Mouse (Mus musculus) limb, embryonic 15.5 days (tissue): ENCODE measurements around the gene Brap. TPM values are rescaled to one million over a fixed set of nuclear protein-coding genes. Genes with fewer than 3 reads are reported as not detected.
"Not testable (repeated sequence)": the region's sequence is repeated elsewhere in the genome, so short reads cannot be mapped to it uniquely, and the experiment has no call there.

Experiments
- ATAC-seq: fragments of 200-750 bp; cut with Nextera tagmentation; 2 replicates; pipeline ENCODE4 v1.8.0; 2017; ENCODE audit warnings: low read depth, moderate TSS enrichment; ENCODE audit not compliant: insufficient number of reproducible peaks, low FRiP score, low TSS enrichment
- H3K27ac ChIP-seq: fragments of 300-500 bp; sonication (generic); 2 replicates; pipeline ENCODE4 v1.5.1; 2015; ENCODE audit warnings: moderate library complexity, mild to moderate bottlenecking, inconsistent platforms
- H3K27me3 ChIP-seq: fragments of 300-500 bp; sonication (generic); 2 replicates; pipeline ENCODE4 v1.6.1; 2015; ENCODE audit warnings: inconsistent platforms
- H3K36me3 ChIP-seq: fragments of 300-500 bp; sonication (generic); 2 replicates; pipeline ENCODE4 v1.6.1; 2015; ENCODE audit warnings: inconsistent platforms
- H3K4me1 ChIP-seq: fragments of 300-500 bp; sonication (generic); 2 replicates; pipeline ENCODE4 v1.6.1; 2015; ENCODE audit warnings: inconsistent platforms
- H3K4me2 ChIP-seq: fragments of 300-500 bp; sonication (generic); 2 replicates; pipeline ENCODE4 v1.6.1; 2015; ENCODE audit warnings: mild to moderate bottlenecking, inconsistent platforms
- H3K4me3 ChIP-seq: fragments of 300-500 bp; sonication (generic); 2 replicates; pipeline ENCODE4 v1.5.1; 2015; ENCODE audit warnings: mild to moderate bottlenecking, inconsistent platforms
- H3K9ac ChIP-seq: fragments of 300-500 bp; sonication (generic); 2 replicates; pipeline ENCODE4 v1.6.1; 2015; ENCODE audit warnings: inconsistent platforms
- H3K9me3 ChIP-seq: fragments of 300-500 bp; sonication (generic); 2 replicates; pipeline ENCODE4 v1.6.1; 2016; ENCODE audit warnings: inconsistent platforms
- WGBS: fragments of 180-500 bp; shearing (Covaris S2); methylation state at CpG from one replicate; pipeline ENCODE4 v1.1.7; 2015; 5-methylcytosine and 5-hydroxymethylcytosine counted together
- polyA plus RNA-seq: library from polyadenylated mRNA; unstranded; fragments of >200 nt; fragmentation: Nextera tagmentation; extraction: Ambion mirVana; gene quantifications from 2 replicates; pipeline ENCODE4 v1.2.1, GENCODE M21; 2015

Brap gene
- 43.9 and 46.4 TPM in 2 replicates for polyA plus RNA-seq

DNA sequence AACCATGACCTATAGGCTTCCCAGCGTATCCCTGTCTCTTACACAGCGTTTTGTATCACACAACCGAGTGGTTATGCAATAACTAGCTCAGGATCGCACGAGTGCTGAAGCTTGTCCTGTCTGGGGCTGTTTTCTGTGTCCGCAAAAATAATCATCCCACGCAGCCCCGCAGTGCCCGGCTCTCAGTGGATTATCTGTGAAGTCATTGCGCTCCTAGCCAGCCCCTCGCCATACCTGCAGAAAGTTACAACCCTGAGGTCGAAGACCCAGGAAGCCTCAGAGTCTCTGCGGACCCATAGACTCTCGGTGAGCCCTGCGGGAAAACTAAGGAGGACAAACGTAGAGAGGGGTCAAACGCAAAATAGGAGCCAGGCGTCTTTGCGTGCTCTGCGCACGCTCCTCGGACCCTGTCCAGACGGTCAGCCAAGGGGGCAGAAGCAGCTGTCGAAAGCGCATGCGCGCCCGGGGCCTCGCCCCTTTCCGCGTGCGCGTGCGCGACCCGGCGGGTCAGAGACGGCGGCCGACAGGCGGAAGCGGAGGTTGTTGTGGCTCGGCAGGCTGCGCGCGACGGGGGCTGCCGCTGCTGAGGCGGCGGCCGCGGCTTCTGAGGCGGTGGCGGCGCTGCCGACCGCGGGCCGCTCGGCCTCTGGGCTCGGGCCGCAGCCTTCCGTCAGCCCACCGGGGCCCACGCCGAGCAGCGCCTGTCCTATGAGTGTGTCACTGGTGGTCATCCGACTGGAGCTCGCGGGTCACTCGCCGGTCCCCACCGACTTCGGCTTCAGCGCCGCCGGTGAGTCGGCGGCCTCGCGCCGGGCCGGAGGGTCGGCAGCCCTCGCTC lies at the start of gene Brap, which contains the start of gene Acad10:
TSS of gene Brap (plus strand) at position 505 of the 838 bp plus-strand sequence.
TSS of gene Acad10 (minus strand) at position 456 of the 838 bp plus-strand sequence.
- peak within 1 kb of the TSS; percentile 69 for H3K27ac ChIP-seq
- H3K36me3 ChIP-seq, result peaks cover 28% of the 10 kb centered on the region
- peak within 1 kb of the TSS; percentile 74 for H3K4me2 ChIP-seq
- peak within 1 kb of the TSS; percentile 89 for H3K9ac ChIP-seq
- H3K27me3 ChIP-seq, result no peaks in the 10 kb centered on the region
- no peaks in the 10 kb centered on the region for H3K9me3 ChIP-seq
- peak within 1 kb of the TSS; percentile 83 for H3K4me3 ChIP-seq
- peaks cover 18% of the 10 kb centered on the region for H3K4me1 ChIP-seq
- ATAC-seq, result peak; percentile 71
- under 1% methylated on average over 85 of the region's 85 CpGs for WGBS

DNA sequence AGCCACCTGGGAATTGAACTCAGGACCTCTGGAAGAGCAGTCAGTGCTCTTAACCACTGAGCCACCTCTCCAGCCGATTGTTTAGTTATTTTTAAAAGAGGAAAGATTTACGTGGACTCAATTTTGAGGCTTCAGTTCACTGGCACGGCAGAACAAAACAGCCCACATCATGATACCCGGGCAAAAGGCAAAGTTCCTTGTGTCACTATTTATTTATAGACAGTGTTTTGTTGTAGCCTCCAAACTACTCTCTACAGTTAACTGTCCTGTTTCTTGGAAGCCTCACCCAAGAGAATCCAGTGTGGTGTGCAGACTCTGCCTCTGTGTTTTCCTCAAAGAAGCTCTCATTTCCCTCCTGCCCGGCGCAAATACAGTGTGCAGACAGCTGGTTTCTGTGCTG lies 48.3 kb upstream of the Brap start:
- H3K9ac ChIP-seq, result no peak overlapping the region
- H3K4me3 ChIP-seq, result no peak overlapping the region
- H3K27me3 ChIP-seq, result no peaks in the 10 kb centered on the region
- H3K36me3 ChIP-seq, result no peaks in the 10 kb centered on the region
- no peaks in the 10 kb centered on the region for H3K4me1 ChIP-seq
- H3K9me3 ChIP-seq, result no peaks in the 10 kb centered on the region
- ATAC-seq, result no peak
- H3K27ac ChIP-seq, result no peak overlapping the region
- H3K4me2 ChIP-seq, result no peak overlapping the region
- 84% methylated on average over 6 of the region's 6 CpGs for WGBS

DNA sequence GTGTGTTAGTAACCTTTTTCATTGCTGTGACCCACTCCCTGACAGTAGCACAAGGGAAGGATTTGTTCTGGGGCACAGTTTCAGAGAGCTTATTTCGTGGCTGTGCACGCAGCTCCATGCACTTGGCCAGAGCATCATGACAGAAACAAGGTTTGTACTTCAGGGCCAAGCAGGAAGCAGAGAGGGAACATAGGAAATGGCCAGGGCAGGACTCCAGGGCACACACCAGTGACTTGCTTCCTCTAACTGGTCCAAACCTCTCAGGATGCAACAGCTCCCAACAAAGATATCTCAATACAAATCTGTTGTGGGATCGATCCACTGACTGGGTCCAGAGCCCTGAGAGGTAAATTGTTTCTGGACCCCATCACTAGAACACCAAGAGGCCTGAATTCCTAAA lies 45.4 kb upstream of the Brap start:
- H3K4me2 ChIP-seq, H3K4me3 ChIP-seq, ATAC-seq, H3K9ac ChIP-seq, H3K36me3 ChIP-seq, H3K9me3 ChIP-seq, H3K4me1 ChIP-seq, H3K27ac ChIP-seq, H3K27me3 ChIP-seq: not testable (repeated sequence)
- WGBS, result 88% methylated on average over 3 of the region's 3 CpGs

DNA sequence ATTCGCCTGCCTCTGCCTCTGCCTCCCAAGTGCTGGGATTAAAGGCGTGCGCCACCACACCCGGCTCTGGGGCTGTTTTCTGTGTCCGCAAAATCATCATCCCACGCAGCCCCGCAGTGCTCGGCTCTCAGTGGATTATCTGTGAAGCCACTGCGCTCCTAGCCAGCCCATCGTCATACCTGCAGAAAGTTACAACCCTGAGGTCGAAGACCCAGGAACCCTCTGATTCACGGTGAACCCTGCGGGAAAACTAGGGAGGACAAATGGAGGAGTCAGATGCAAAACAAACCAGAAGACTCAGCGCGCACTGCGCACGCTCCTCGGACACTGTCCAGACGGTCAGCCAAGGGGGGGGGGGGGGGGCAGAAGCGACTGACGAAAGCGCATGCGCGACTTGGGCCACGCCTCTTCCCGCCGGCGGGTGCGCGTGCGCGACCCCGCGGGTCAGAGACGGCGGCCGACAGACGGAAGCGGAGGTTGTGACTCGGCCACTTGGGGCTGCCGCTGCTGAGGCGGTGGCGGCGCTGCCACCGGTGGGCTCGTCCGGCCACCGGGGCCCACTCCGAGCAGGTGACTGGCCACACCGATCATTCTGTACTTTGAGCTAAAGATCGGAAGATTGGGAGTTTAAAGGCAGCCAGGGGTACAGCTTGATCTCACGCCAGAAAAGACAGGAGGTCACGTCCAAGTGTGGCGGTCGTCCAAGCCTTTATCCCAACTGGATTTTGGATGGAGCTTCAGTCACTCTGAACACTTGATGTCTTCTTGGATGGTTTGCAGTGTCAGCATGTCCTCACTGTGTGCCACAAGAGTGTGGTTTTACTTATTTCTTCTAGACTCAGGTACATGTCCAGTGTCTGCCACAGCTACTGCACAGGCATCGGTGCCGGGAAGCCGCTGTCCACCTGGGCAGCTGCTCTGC lies 41.5 kb upstream of the Brap start, which contains the start of gene Acad12:
TSS of gene Acad12 (minus strand) at position 347 of the 922 bp plus-strand sequence.
- H3K4me1 ChIP-seq, result peaks cover 10% of the 10 kb centered on the region
- H3K4me3 ChIP-seq, result peak within 1 kb of the TSS; percentile 75
- H3K27me3 ChIP-seq, result no peaks in the 10 kb centered on the region
- peak within 1 kb of the TSS; percentile 78 for H3K9ac ChIP-seq
- peak within 1 kb of the TSS; percentile 81 for H3K27ac ChIP-seq
- H3K9me3 ChIP-seq, result no peaks in the 10 kb centered on the region
- peak within 1 kb of the TSS; percentile 58 for H3K4me2 ChIP-seq
- WGBS, result under 1% methylated on average over 58 of the region's 58 CpGs
- H3K36me3 ChIP-seq, result no peaks in the 10 kb centered on the region
- peak; percentile 68 for ATAC-seq

DNA sequence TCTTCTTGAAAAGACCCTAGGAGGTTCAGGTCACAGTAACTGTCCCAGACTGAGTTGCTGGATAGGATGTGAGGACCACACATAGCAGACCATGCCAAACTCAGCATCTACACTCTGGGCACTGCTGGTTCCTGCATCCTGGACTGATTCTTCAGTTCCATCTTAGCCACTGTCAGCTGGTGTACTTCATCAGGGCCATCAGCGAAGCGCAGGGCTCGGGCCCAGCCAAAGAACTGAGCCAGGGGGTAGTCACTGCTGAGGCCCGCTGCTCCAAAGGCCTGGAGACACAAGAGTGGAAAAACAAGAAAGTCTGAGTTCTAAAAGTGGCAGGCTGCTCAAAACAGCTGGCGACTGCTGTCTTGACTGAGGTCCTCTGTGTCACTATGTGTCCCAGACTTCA lies 39.3 kb upstream of the Brap start:
- no peaks in the 10 kb centered on the region for H3K36me3 ChIP-seq
- no peaks in the 10 kb centered on the region for H3K27me3 ChIP-seq
- H3K27ac ChIP-seq, result no peak overlapping the region
- no peak overlapping the region for H3K9ac ChIP-seq
- no peak overlapping the region for H3K4me3 ChIP-seq
- no peaks in the 10 kb centered on the region for H3K9me3 ChIP-seq
- WGBS, result 81% methylated on average over 5 of the region's 5 CpGs
- no peak overlapping the region for H3K4me2 ChIP-seq
- H3K4me1 ChIP-seq, result peaks cover 10% of the 10 kb centered on the region
- ATAC-seq, result no peak

DNA sequence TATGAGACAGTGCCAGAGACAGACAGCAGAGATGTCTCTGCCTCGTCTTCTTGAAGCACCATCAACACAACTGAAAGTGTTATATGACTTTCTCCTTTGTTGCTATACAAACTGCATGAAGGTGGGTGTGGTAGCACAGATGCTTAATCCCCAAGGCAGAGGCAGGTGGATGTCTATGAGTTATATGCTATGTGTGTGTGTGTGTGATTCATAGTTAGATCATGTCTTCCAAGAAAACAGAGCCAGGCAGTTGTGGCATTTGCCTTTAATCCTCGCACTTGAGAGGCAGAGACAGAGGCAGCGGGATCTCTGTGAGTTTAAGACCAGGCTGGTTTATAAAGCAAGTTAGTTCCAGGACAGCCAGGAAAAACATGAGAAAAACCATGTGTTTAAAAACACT lies 37.1 kb upstream of the Brap start:
- no peak overlapping the region for H3K27ac ChIP-seq
- no peak overlapping the region for H3K9ac ChIP-seq
- H3K4me2 ChIP-seq, result no peak overlapping the region
- H3K4me1 ChIP-seq, result peaks cover 10% of the 10 kb centered on the region
- ATAC-seq, result no peak
- no peaks in the 10 kb centered on the region for H3K36me3 ChIP-seq
- no peak overlapping the region for H3K4me3 ChIP-seq
- 84% methylated on average over 3 of the region's 3 CpGs for WGBS
- no peaks in the 10 kb centered on the region for H3K9me3 ChIP-seq
- H3K27me3 ChIP-seq, result no peaks in the 10 kb centered on the region

DNA sequence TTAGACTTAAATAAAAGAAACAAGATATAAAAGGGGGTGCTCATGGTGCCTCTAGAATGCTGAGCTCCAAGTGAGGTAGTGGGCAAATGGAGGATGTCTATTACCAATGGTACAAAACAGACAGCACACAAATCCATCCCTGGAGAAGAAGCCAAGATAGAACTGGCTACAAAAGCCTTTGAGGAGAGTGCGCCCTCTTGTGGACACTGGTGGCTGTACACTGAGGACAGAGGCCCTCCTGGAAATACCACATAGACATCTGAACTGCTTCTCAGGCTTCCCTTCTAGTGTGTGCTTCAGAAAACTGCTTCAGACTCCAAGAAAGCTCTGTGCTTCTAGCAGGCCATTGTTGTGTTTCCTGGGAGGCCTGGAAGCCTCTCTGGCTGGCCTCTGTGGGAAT lies 32.5 kb upstream of the Brap start:
- ATAC-seq, result no peak
- no peak overlapping the region for H3K9ac ChIP-seq
- H3K27me3 ChIP-seq, result no peaks in the 10 kb centered on the region
- WGBS, result 0% methylated on average over 1 of the region's 1 CpGs
- H3K4me1 ChIP-seq, result no peaks in the 10 kb centered on the region
- no peak overlapping the region for H3K4me3 ChIP-seq
- H3K27ac ChIP-seq, result no peak overlapping the region
- H3K9me3 ChIP-seq, result no peaks in the 10 kb centered on the region
- no peaks in the 10 kb centered on the region for H3K36me3 ChIP-seq
- no peak overlapping the region for H3K4me2 ChIP-seq

DNA sequence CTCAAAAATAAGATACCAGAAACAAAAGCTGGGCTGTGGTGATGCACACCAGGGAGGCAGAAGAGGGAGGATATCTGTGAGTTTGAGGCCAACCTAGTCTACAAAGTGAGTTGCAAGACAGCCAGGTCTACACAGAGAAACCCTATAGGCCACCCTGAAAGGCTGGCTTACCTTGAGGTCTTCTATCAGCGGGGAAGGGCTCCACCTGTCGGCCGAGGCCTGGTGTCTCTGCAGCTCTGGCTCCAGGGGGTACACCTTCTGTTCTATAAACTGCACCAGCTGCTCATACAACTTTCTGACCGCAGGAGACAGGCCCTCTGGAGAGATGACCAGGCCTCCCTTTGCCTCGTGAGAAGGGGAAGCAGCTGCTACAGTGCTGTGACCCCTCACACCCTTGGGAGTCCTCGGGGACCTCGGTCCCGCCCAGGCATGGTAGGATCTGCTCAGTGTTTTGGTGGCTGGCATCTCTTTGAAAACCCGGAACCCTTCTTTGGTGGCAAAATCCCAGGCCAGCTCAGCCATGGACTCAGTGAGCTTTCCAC lies 29.2 kb upstream of the Brap start:
- not testable (repeated sequence) for H3K27me3 ChIP-seq, H3K4me3 ChIP-seq, H3K9me3 ChIP-seq, H3K4me1 ChIP-seq, H3K4me2 ChIP-seq, H3K36me3 ChIP-seq, ATAC-seq, H3K9ac ChIP-seq, H3K27ac ChIP-seq
- WGBS, result 59% methylated on average over 8 of the region's 9 CpGs

DNA sequence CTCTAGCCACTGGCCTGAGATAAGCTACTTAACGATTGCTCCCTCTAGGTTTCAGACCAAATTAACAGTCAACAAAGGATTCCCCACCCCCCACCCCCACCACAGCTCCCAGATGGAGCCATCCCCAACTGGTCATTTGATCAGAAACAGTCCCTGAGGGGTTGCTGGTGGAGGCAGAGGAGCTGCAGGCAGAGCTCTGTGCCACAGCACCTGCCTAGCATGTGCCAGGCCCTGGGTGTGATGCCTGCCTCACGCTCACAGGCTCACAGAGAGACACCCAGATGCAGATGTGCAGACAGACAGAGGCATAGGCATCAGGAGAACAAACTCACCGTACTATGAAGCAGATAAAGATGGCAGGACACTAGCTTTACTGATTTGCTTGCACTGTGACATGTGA lies 27.6 kb upstream of the Brap start:
- Histone ChIP-seq H3K9ac (no peak overlapping the region), H3K27me3 (no peaks in the 10 kb centered on the region), H3K27ac (no peak overlapping the region), H3K9me3 (no peaks in the 10 kb centered on the region), H3K4me1 (0 out of 2 replicates have a peak, but pooled peaks cover 4% of the 10 kb centered on the region), H3K4me3 (no peak overlapping the region), H3K4me2 (no peak overlapping the region), H3K36me3 (no peaks in the 10 kb centered on the region)
- WGBS, result 61% methylated on average over 3 of the region's 3 CpGs
- no peak for ATAC-seq

DNA sequence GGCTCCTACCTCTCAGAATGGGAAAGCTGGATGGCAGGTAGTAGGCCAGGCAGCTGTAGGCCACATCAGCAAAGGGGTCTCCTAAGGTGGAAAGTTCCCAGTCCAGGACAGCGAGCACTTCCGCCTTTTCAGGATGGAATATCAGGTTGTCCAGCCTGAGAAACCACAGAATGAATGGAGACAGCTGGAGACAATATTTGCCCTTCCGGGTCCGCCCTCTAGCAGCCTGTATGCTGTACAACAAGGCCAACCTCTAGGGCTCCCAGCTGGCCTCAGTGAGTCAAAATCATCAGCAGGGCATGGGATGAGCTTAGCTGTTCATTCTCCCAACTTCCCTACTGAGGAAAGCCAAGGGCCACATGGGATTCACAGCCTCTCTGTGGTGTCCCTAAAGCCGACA lies 25.7 kb upstream of the Brap start:
- Histone ChIP-seq H3K27ac (no peak overlapping the region), H3K4me3 (no peak overlapping the region), H3K9ac (no peak overlapping the region), H3K27me3 (no peaks in the 10 kb centered on the region), H3K9me3 (no peaks in the 10 kb centered on the region), H3K4me1 (0 out of 2 replicates have a peak, but pooled peaks cover 4% of the 10 kb centered on the region), H3K4me2 (no peak overlapping the region), H3K36me3 (no peaks in the 10 kb centered on the region)
- no peak for ATAC-seq
- 92% methylated on average over 5 of the region's 5 CpGs for WGBS

DNA sequence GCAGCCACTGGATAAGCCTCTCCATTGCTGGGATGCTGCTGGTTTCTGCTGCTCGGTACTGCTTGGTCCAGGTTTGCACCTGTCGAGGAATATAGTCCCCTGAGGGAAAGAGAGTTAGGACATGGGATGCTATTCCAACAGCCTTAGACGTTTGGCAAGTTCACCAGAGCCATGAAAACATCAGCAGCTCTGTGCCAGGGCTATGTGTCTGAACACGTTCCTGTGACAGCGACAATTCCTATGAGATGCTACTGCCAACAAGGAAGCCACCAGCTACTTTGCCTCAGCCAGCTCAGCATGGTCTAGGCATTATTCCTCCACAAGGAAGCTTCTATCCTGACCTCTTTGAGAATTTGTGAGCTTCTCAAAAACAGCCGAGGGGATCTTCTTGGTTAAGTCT lies 23.1 kb upstream of the Brap start:
- Histone ChIP-seq H3K4me2 (no peak overlapping the region), H3K4me3 (no peak overlapping the region), H3K27me3 (no peaks in the 10 kb centered on the region), H3K36me3 (no peaks in the 10 kb centered on the region), H3K9me3 (no peaks in the 10 kb centered on the region), H3K27ac (no peak overlapping the region), H3K4me1 (0 out of 2 replicates have a peak, but pooled peaks cover 4% of the 10 kb centered on the region), H3K9ac (no peak overlapping the region)
- WGBS, result 72% methylated on average over 6 of the region's 6 CpGs
- no peak for ATAC-seq
